Mouse (Mus musculus) limb, embryonic 14.5 days (tissue): ENCODE results near the gene Ift52. TPM values are rescaled to one million over a fixed set of nuclear protein-coding genes. Genes with fewer than 3 reads are reported as not detected.

ENCODE experiments used
- ATAC-seq: fragments of 200-750 bp; cut with Nextera tagmentation; 2 replicates; pipeline ENCODE4 v1.8.0; 2017; ENCODE audit warnings: low read depth, moderate number of reproducible peaks, moderate TSS enrichment; ENCODE audit not compliant: low FRiP score
- DNase-seq: peaks from one replicate; pipeline ENCODE4 v3.0.0-alpha.2; 2015; ENCODE audit warnings: low spot score
- H3K27ac ChIP-seq: fragments of 300-500 bp; sonication (generic); replicated peaks from 2 replicates; pipeline ENCODE4 v1.5.1; 2014; ENCODE audit warnings: low read depth, mild to moderate bottlenecking, low read length, moderate library complexity, mixed read lengths
- H3K27me3 ChIP-seq: fragments of 300-500 bp; sonication (generic); 2 replicates; pipeline ENCODE4 v1.6.1; 2014; ENCODE audit warnings: low read length, mixed read lengths; ENCODE audit not compliant: control insufficient read depth, insufficient read depth
- H3K36me3 ChIP-seq: fragments of 300-500 bp; sonication (generic); 2 replicates; pipeline ENCODE4 v1.6.1; 2014; ENCODE audit warnings: mild to moderate bottlenecking, low read length, moderate library complexity, mixed read lengths; ENCODE audit not compliant: control insufficient read depth, insufficient read depth
- H3K4me1 ChIP-seq: fragments of 300-500 bp; sonication (generic); 2 replicates; pipeline ENCODE4 v1.6.1; 2014; ENCODE audit warnings: antibody characterized with exemption, low read length, mixed read lengths; ENCODE audit not compliant: control insufficient read depth, insufficient read depth
- H3K4me2 ChIP-seq: fragments of 300-500 bp; sonication (generic); replicated peaks from 2 replicates; pipeline ENCODE4 v1.6.1; 2014; ENCODE audit warnings: low read depth, mild to moderate bottlenecking, low read length, moderate library complexity; ENCODE audit not compliant: severe bottlenecking
- H3K4me3 ChIP-seq: fragments of 300-500 bp; sonication (generic); replicated peaks from 2 replicates; pipeline ENCODE4 v1.5.1; 2014; ENCODE audit warnings: low read length
- H3K9ac ChIP-seq: fragments of 300-500 bp; sonication (generic); 2 replicates; pipeline ENCODE4 v1.6.1; 2014; ENCODE audit warnings: mild to moderate bottlenecking, low read depth, low read length, moderate library complexity; ENCODE audit not compliant: severe bottlenecking
- H3K9me3 ChIP-seq: fragments of 300-500 bp; sonication (generic); 2 replicates; pipeline ENCODE4 v1.6.1; 2016; ENCODE audit warnings: low read length; ENCODE audit not compliant: control insufficient read depth
- POLR2A ChIP-seq: fragments of 200-500 bp; IDR thresholded peaks from 2 replicates; pipeline ENCODE4 v1.8.0; 2012; ENCODE audit warnings: inconsistent platforms, mild to moderate bottlenecking, moderate library complexity, borderline replicate concordance; ENCODE audit not compliant: insufficient read depth, insufficient read length; ENCODE audit errors: extremely low read depth
- WGBS: fragments of 180-500 bp; shearing (Covaris S2); extraction: QIAGEN DNeasy Blood & Tissue Kit; methylation state at CpG from one replicate; pipeline ENCODE4 v1.1.7; 2014; 5-methylcytosine and 5-hydroxymethylcytosine counted together
- polyA plus RNA-seq, 2 experiments: library from polyadenylated mRNA; depleted of rRNA in 1 of 2; stranded (reverse) in 1 of 2; unstranded in 1 of 2; fragments of >200 nt; fragmentation: Nextera tagmentation in 1 of 2; extraction: Ambion mirVana in 1 of 2; gene quantifications; 2 replicates each; pipeline versions ENCODE4 v1.2.1 to v1.2.3; 2012 to 2014

The Ift52 gene
- polyA plus RNA-seq, 2 experiments, result 39.7 to 45.8 TPM

DNA sequence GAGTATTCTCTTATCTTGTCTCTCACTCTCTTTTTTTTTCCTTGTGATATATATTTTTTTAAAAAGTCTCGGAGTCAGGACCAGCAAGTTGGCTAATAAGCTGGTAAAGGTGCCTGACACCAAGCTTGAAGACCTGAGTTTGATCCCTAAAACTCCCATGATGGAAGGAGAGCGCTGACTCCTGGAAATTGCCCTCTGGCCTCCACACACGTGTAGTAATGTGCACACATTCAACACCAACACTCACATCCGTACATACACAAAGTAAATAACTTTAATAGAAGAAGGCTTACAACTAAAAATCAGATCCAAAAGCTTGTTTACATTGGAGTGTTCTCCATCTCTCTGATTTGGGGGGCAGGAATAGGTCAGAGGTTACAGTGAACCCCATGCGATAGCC is 43.9 kb upstream of the Ift52 start:
- DNase-seq, result no peak
- 81% methylated on average over 5 of the region's 5 CpGs for WGBS
- no peaks in the 10 kb centered on the region for H3K4me1 ChIP-seq
- ATAC-seq, result no peak
- TF ChIP-seq POLR2A, result no peak
- H3K4me3 ChIP-seq, result no peak overlapping the region
- no peak overlapping the region for H3K9ac ChIP-seq
- H3K27ac ChIP-seq, result no peak overlapping the region
- no peaks in the 10 kb centered on the region for H3K9me3 ChIP-seq
- no peak overlapping the region for H3K4me2 ChIP-seq
- H3K36me3 ChIP-seq, result no peaks in the 10 kb centered on the region
- H3K27me3 ChIP-seq, result no peaks in the 10 kb centered on the region

DNA sequence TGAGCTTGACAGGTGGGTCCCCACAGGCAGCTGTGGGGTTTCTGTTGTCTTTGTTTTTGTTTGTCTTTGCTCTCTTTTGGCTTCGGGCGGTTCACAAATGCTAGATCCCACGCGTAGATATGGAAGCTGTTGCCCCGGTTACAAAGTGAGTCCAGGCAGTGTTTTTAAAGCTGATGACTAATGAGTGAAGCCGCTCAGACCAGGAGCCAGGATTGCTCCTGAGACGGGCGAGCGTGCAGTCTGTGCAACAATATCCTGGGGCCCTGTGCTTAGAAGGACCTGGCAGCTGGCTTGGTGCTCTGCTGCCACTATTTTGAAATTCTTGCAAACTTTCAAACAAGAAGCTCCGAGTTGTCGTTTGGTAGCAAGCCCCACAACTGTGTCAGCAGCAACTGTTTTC is 43.5 kb upstream of the Ift52 start:
- H3K4me2 ChIP-seq, result no peak overlapping the region

DNA sequence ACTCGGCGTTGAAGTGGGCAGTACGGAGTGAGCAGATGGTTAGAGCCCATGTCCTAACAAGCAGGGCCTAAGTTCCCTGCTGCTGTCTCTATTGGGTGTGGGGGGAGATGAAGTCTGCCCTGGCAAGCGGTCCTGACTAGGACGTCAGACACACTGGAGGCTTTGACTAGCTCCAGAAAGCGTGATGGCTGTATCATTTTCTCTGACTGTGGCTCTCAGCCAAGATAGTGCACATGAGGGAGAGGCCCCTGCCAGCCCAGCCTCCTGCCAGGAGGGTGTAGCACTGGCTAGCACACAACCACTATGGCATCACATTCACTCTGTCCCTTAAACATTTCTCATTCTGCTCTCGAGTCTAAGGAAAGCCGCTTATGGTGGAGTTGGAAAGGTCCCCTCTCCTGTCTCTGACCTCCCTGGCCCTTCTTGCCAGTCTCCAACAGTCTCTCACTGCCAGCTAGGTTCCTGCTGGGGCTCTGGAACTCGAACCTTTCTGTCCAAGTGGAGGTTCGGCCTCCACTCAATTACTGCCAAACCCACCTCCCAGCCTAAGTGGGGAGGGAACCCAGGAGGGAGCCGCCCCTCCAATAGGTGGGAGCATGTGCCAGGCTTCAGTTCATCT is 41.9 kb upstream of the Ift52 start:
- no peak for TF ChIP-seq POLR2A
- Histone ChIP-seq H3K36me3 (no peaks in the 10 kb centered on the region), H3K4me1 (no peaks in the 10 kb centered on the region), H3K9ac (no peak overlapping the region), H3K27ac (no peak overlapping the region), H3K4me2 (no peak overlapping the region), H3K4me3 (no peak overlapping the region), H3K27me3 (no peaks in the 10 kb centered on the region), H3K9me3 (no peaks in the 10 kb centered on the region)
- DNase-seq (peak; percentile 23), ATAC-seq (no peak)
- 75% methylated on average over 11 of the region's 11 CpGs for WGBS

More for the DNA sequence above, 43.5 kb upstream of the Ift52 start:
- Histone ChIP-seq H3K36me3 (no peaks in the 10 kb centered on the region), H3K27me3 (no peaks in the 10 kb centered on the region), H3K27ac (no peak overlapping the region), H3K4me1 (no peaks in the 10 kb centered on the region), H3K4me3 (no peak overlapping the region), H3K9ac (no peak overlapping the region), H3K9me3 (no peaks in the 10 kb centered on the region)
- no peak for TF ChIP-seq POLR2A
- peak; percentile 60; the same call in 1 of the 2 replicates for ATAC-seq
- 37% methylated on average over 11 of the region's 11 CpGs for WGBS
- no peak for DNase-seq

DNA sequence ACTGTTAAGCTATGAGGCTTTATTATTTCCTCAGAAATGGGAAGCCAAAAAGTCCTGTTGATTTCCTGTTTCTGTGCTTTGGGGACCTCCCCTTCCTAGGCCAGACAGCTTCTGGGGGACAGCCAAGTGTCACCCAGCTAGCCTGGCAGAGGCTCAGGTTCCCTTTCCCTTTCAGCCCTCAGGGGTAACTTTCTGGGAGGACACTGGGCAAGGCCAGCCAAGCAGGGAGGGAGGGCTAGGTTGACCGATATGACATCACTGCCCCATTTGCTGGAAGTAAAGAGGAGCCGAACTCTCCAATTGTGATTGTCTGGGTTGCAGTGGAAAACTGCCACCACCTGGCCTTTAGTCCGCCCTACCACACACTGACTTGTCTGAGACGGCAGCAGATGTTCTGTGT is 41.2 kb upstream of the Ift52 start:
- Histone ChIP-seq H3K27me3 (no peaks in the 10 kb centered on the region), H3K4me1 (no peaks in the 10 kb centered on the region), H3K9ac (no peak overlapping the region), H3K27ac (no peak overlapping the region), H3K9me3 (no peaks in the 10 kb centered on the region), H3K4me3 (no peak overlapping the region), H3K36me3 (no peaks in the 10 kb centered on the region), H3K4me2 (no peak overlapping the region)
- WGBS, result 70% methylated on average over 4 of the region's 4 CpGs
- ATAC-seq (no peak), DNase-seq (no peak)
- no peak for TF ChIP-seq POLR2A

DNA sequence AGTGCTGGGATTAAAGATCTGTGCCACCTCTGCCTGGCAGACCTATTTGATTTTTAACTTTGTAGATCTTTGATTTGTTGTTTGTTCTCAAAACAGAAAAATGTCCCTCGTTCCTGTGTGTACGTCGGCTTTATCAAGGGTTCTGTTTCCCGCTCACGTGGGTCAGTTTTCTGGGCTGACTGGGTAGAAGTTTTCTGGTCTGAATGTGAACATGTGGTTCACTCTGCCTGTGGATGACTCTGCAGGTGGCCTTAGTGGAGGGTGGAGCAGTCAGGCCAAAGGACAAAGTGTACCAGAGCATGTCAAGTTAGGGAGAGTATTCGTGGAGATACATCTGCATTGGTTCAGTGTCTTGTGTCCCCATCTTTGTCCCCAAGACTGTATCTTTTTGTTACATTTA is 32.8 kb upstream of the Ift52 start:
- H3K9me3 ChIP-seq, result no peaks in the 10 kb centered on the region
- H3K4me1 ChIP-seq, result no peaks in the 10 kb centered on the region
- no peaks in the 10 kb centered on the region for H3K27me3 ChIP-seq
- no peak overlapping the region for H3K4me3 ChIP-seq
- no peaks in the 10 kb centered on the region for H3K36me3 ChIP-seq
- no peak overlapping the region for H3K4me2 ChIP-seq
- H3K9ac ChIP-seq, result no peak overlapping the region
- DNase-seq (no peak), ATAC-seq (no peak)
- no peak overlapping the region for H3K27ac ChIP-seq
- 87% methylated on average over 6 of the region's 6 CpGs for WGBS
- TF ChIP-seq POLR2A, result no peak
